Mouse (Mus musculus) stomach, postnatal 0 days (tissue): ENCODE measurements around the gene Ubtf. TPM values are rescaled to one million over a fixed set of nuclear protein-coding genes. Genes with fewer than 3 reads are reported as not detected.

Experiments
- ATAC-seq: fragments of 200-750 bp; cut with Nextera tagmentation; 2 replicates; pipeline ENCODE4 v1.8.0; 2017; ENCODE audit not compliant: low FRiP score, low TSS enrichment
- DNase-seq: peaks from one replicate; pipeline ENCODE4 v3.0.0-alpha.2; 2016; ENCODE audit warnings: low spot score
- H3K27ac ChIP-seq: fragments of 300-500 bp; sonication (generic); replicated peaks from 2 replicates; pipeline ENCODE4 v1.5.1; 2014; ENCODE audit warnings: mild to moderate bottlenecking, control low read depth
- H3K27me3 ChIP-seq: fragments of 300-500 bp; sonication (generic); 2 replicates; pipeline ENCODE4 v1.6.1; 2014; ENCODE audit warnings: low read length; ENCODE audit not compliant: control insufficient read depth, insufficient read depth
- H3K36me3 ChIP-seq: fragments of 300-500 bp; sonication (generic); 2 replicates; pipeline ENCODE4 v1.6.1; 2014; ENCODE audit warnings: low read length, mixed read lengths; ENCODE audit not compliant: control insufficient read depth, insufficient read depth
- H3K4me1 ChIP-seq: fragments of 300-500 bp; sonication (generic); replicated peaks from 2 replicates; pipeline ENCODE4 v1.6.1; 2014; ENCODE audit warnings: antibody characterized with exemption; ENCODE audit not compliant: control insufficient read depth, insufficient read depth
- H3K4me2 ChIP-seq: fragments of 300-500 bp; sonication (generic); replicated peaks from 2 replicates; pipeline ENCODE4 v1.6.1; 2014; ENCODE audit warnings: low read depth, mild to moderate bottlenecking, control low read depth, moderate library complexity
- H3K4me3 ChIP-seq: fragments of 300-500 bp; sonication (generic); 2 replicates; pipeline ENCODE4 v1.5.1; 2014; ENCODE audit warnings: low read depth, low read length, control low read depth
- H3K9ac ChIP-seq: fragments of 300-500 bp; sonication (generic); 2 replicates; pipeline ENCODE4 v1.6.1; 2014; ENCODE audit warnings: mild to moderate bottlenecking, low read length, control low read depth, mixed read lengths
- H3K9me3 ChIP-seq: fragments of 300-500 bp; sonication (generic); 2 replicates; pipeline ENCODE4 v1.6.1; 2016; ENCODE audit warnings: low read length; ENCODE audit not compliant: control insufficient read depth
- CTCF ChIP-seq: IDR thresholded peaks from 2 replicates; pipeline ENCODE4 v1.5.1; 2016; ENCODE audit warnings: antibody characterized with exemption, low read depth, mild to moderate bottlenecking, moderate library complexity
- EP300 ChIP-seq: optimal IDR thresholded peaks from 2 replicates; pipeline ENCODE3; 2016; ENCODE audit warnings: antibody characterized with exemption
- WGBS: fragments of 180-500 bp; shearing (Covaris S2); extraction: QIAGEN DNeasy Blood & Tissue Kit; methylation state at CpG from one replicate; pipeline ENCODE4 v1.1.7; 2014; 5-methylcytosine and 5-hydroxymethylcytosine counted together
- polyA plus RNA-seq: library from polyadenylated mRNA; unstranded; fragments of >200 nt; fragmentation: Nextera tagmentation; extraction: Ambion mirVana; gene quantifications from 2 replicates; pipeline ENCODE4 v1.2.1, GENCODE M21; 2015

Gene Ubtf
- polyA plus RNA-seq, 1 experiment from 2014 or later: 46.7 TPM

DNA sequence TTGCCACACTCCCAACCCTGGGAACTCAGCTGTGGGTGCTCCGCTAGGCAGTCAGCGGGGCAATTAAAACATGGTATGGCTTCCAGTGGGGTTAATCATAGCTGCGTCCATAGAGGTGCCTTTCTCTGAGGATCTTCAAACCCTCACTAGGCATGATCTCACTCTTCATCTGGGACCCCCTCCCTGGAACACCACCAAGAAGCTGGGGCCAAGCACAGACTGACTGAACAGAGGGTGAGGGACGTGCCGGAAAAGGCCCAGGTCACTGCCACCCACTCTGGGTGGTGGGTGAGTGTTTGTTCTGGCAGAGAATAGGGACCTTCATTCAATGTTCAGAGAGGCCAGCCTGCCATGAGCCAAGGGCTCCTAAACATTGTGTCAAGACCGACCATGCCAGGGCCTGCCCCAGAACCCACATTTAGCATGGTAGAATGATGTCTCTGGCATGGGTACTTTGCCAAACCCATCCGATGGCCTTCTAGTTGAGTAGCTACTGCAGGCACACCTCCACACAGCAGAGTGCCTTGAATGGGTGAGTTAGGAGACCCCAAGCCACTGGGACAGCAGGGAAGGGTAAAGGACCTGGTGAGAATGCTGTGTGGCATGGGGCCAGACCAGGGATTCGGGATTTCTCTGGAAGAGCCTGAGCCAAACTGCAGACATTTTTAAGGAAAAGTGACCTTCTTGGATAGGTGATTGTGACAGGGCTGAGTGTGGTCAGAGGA lies 52.7 kb downstream of the Ubtf start:
- ATAC-seq (no peak), DNase-seq (no peak)
- no peak overlapping the region for H3K9ac ChIP-seq
- H3K4me1 ChIP-seq: no peaks in the 10 kb centered on the region
- no peaks in the 10 kb centered on the region for H3K36me3 ChIP-seq
- no peaks in the 10 kb centered on the region for H3K9me3 ChIP-seq
- H3K27ac ChIP-seq: no peak overlapping the region
- H3K4me2 ChIP-seq: no peak overlapping the region
- TF ChIP-seq EP300 (no peak), CTCF (no peak)
- no peaks in the 10 kb centered on the region for H3K27me3 ChIP-seq
- H3K4me3 ChIP-seq: no peak overlapping the region
- 83% methylated on average over 8 of the region's 8 CpGs for WGBS

DNA sequence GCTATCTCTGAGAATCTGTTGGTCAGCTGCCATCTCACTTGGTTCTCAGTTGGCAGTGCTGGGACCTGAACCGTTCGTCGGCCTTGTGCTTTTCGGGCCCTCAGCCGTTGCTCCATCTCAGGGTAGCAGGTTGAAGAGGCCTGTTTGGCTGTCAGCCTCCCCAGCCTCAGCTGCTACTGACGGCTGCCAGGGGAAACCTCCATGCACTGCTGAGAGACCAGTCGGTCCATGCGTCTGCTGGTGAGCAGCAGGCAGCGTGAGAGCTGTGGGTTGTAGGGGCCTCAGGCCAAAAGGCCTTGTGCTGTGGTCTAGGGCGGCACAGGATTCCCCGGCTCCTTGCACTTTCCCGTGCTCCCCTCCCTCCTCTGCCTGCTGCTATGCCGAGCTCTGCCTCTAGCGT lies 53.7 kb downstream of the Ubtf start:
- WGBS: 82% methylated on average over 14 of the region's 14 CpGs

DNA sequence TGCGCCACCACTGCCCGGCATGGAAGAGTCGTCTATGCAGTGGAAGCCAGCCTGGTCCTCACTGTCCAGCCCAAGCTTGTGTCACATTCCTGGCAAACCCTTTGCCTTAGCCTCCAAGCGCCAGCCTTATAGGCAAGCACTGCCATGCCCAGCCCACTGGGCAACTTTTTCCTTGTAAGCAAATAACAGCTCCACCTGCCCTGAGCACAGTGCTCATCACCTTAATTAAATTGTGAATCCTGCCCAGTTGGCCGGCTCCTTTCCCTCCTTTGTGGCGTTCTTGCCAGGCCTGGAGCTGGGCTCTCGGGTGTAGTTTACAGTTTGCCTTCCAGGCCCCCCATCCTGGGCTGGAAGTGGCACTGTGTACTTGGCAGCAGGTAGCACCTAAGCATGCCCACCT lies 56.3 kb downstream of the Ubtf start:
- no peak overlapping the region for H3K4me2 ChIP-seq
- no peak overlapping the region for H3K4me3 ChIP-seq
- DNase-seq (no peak), ATAC-seq (no peak)
- no peaks in the 10 kb centered on the region for H3K27me3 ChIP-seq
- H3K27ac ChIP-seq: no peak overlapping the region
- TF ChIP-seq EP300: no peak
- TF ChIP-seq CTCF: no peak
- no peaks in the 10 kb centered on the region for H3K9me3 ChIP-seq
- no peak overlapping the region for H3K9ac ChIP-seq
- H3K4me1 ChIP-seq: no peaks in the 10 kb centered on the region
- WGBS: 90% methylated on average over 7 of the region's 7 CpGs
- no peaks in the 10 kb centered on the region for H3K36me3 ChIP-seq

More for the DNA sequence above, 53.7 kb downstream of the Ubtf start:
- no peak for ATAC-seq
- Histone ChIP-seq H3K27me3 (no peaks in the 10 kb centered on the region), H3K27ac (no peak overlapping the region), H3K4me1 (no peaks in the 10 kb centered on the region), H3K36me3 (no peaks in the 10 kb centered on the region), H3K4me2 (no peak overlapping the region), H3K4me3 (no peak overlapping the region), H3K9ac (no peak overlapping the region), H3K9me3 (no peaks in the 10 kb centered on the region)
- no peak for DNase-seq
- TF ChIP-seq CTCF (no peak), EP300 (no peak)

DNA sequence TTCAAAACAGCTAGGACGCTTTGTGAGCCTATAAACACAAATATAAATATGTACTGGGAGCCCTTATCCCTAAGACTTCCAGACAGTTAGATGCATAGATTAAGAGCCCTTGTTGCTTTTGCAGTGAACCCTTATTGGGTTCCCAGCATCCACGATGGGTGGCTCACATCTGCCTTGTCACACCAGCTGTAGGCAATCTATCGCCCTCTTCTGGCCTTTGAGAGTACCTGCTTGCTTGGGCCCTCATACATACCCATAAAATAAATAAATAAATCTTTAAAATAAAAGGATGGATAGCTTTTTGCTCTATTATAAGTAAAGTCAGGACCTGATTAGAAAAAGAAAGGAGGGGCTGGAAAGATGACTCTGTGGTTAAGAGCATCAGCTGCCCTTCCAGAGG lies 61.0 kb downstream of the Ubtf start:
- ATAC-seq (no peak), DNase-seq (no peak)
- H3K4me3 ChIP-seq: no peak overlapping the region
- no peaks in the 10 kb centered on the region for H3K9me3 ChIP-seq
- H3K27me3 ChIP-seq: no peaks in the 10 kb centered on the region
- no peak overlapping the region for H3K4me2 ChIP-seq
- H3K4me1 ChIP-seq: no peaks in the 10 kb centered on the region
- no peak overlapping the region for H3K9ac ChIP-seq
- H3K27ac ChIP-seq: no peak overlapping the region
- TF ChIP-seq CTCF (peak; percentile 40; the same call in 1 of the 2 replicates), EP300 (no peak)
- H3K36me3 ChIP-seq: no peaks in the 10 kb centered on the region
- WGBS: 90% methylated on average over 3 of the region's 3 CpGs

DNA sequence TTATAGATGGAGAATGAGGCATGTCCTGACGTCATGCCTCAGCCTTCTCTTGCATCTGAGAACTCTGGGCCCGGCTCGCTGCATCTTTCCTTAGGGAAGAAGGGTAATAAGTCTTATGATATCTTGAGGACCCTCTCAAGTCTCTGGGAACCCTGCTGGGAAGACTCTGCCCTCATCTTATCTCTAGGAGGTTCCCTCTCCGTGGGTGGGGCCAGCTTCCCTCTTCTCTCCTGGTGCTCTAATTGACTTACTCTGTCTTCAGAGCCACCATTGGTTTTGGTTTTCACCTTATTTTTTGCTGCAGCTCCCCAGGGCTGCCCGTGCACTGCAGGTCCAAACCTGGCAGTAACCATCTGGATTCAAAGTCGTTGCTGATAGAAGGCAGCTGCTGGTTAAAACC lies 61.4 kb downstream of the Ubtf start:
- Histone ChIP-seq H3K4me3 (no peak overlapping the region), H3K27me3 (no peaks in the 10 kb centered on the region), H3K27ac (no peak overlapping the region), H3K9me3 (no peaks in the 10 kb centered on the region), H3K4me1 (no peaks in the 10 kb centered on the region), H3K9ac (0 out of 2 replicates have a peak overlapping the region, but pooled peaks have one; percentile 18), H3K4me2 (no peak overlapping the region), H3K36me3 (no peaks in the 10 kb centered on the region)
- WGBS: 89% methylated on average over 6 of the region's 6 CpGs
- no peak for DNase-seq
- no peak for ATAC-seq
- TF ChIP-seq CTCF (no peak), EP300 (no peak)

DNA sequence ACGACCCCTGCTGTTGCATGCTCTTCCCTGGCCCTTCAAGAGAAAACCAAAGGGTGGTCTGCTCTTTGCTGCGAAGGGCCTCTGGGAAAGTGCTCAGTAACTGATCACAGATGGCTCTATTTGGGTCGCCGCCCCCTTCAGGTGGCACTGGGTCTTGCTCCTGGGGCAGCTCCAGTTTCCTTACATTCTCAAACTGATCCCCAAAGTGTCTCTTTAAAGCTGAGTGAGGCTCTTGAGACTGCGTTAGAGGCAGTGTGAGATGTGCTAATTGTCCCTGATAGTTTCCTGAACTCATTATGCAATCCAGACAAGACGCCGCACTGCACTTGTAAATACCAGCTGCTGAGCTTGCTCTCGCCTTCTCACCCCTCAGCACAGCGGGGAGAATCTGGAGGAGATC lies 62.0 kb downstream of the Ubtf start:
- peak; percentile 49 for DNase-seq

More for the DNA sequence above, 62.0 kb downstream of the Ubtf start:
- no peaks in the 10 kb centered on the region for H3K9me3 ChIP-seq
- no peaks in the 10 kb centered on the region for H3K27me3 ChIP-seq
- peak; percentile 22; the same call in 1 of the 2 replicates for ATAC-seq
- H3K36me3 ChIP-seq: no peaks in the 10 kb centered on the region
- 48% methylated on average over 9 of the region's 9 CpGs for WGBS
- no peak overlapping the region for H3K4me3 ChIP-seq
- H3K4me1 ChIP-seq: no peaks in the 10 kb centered on the region
- peak; percentile 63 for TF ChIP-seq CTCF
- no peak for TF ChIP-seq EP300
- no peak overlapping the region for H3K9ac ChIP-seq
- H3K4me2 ChIP-seq: no peak overlapping the region
- no peak overlapping the region for H3K27ac ChIP-seq

Other genes starting within 250 kb of the Ubtf start
- 2.8 and 3.4 TPM in 2 replicates for gene Mpp2, start 231.2 kb downstream of the Ubtf start, polyA plus RNA-seq
- 3.3 and 5.4 TPM in 2 replicates for gene Ppy, start 218.4 kb downstream of the Ubtf start, polyA plus RNA-seq
- 63.0 and 64.3 TPM in 2 replicates for gene Pyy, start 211.9 kb downstream of the Ubtf start, polyA plus RNA-seq
- gene Nags, start 174.2 kb downstream of the Ubtf start, polyA plus RNA-seq: 0.07 TPM in 1 of 2 replicates, not detected in the other
- gene Tmem101, start 163.3 kb downstream of the Ubtf start, polyA plus RNA-seq: 13.8 and 14.5 TPM in 2 replicates
- gene Lsm12, start 134.4 kb downstream of the Ubtf start, polyA plus RNA-seq: 70.0 and 99.4 TPM in 2 replicates
- 19.2 and 19.4 TPM in 2 replicates for gene G6pc3, start 130.1 kb downstream of the Ubtf start, polyA plus RNA-seq
- 33.8 and 43.3 TPM in 2 replicates for gene Hdac5, start 89.6 kb downstream of the Ubtf start, polyA plus RNA-seq
- 2.2 and 2.7 TPM in 2 replicates for gene BC030867, start 70.9 kb downstream of the Ubtf start, polyA plus RNA-seq
- gene Asb16, start 51.0 kb downstream of the Ubtf start, polyA plus RNA-seq: 0.04 TPM in 1 of 2 replicates, not detected in the other
- 30.3 and 31.3 TPM in 2 replicates for gene Tmub2, start 34.8 kb downstream of the Ubtf start, polyA plus RNA-seq
- 6.9 and 7.3 TPM in 2 replicates for gene Atxn7l3, start 23.1 kb downstream of the Ubtf start, polyA plus RNA-seq
- 0.72 and 1.1 TPM in 2 replicates for gene Slc4a1, start 46.5 kb upstream of the Ubtf start, polyA plus RNA-seq
- gene Rundc3a, start 73.7 kb upstream of the Ubtf start, polyA plus RNA-seq: 5.1 and 5.9 TPM in 2 replicates
- 189 and 200 TPM in 2 replicates for gene Slc25a39, start 88.2 kb upstream of the Ubtf start, polyA plus RNA-seq
- 126 and 142 TPM in 2 replicates for gene Grn, start 110.6 kb upstream of the Ubtf start, polyA plus RNA-seq
- gene Fam171a2, start 127.9 kb upstream of the Ubtf start, polyA plus RNA-seq: 2.0 and 2.9 TPM in 2 replicates
- 5.4 and 6.5 TPM in 2 replicates for gene Itga2b, start 150.4 kb upstream of the Ubtf start, polyA plus RNA-seq
- 16.7 and 16.8 TPM in 2 replicates for gene Gpatch8, start 236.7 kb upstream of the Ubtf start, polyA plus RNA-seq